Mouse (Mus musculus) 3134 (cell line): ENCODE data around the gene Olfr1218.
"Not testable (repeated sequence)": the region's sequence is repeated elsewhere in the genome, so short reads cannot be mapped to it uniquely, and the experiment has no call there.

Experiments used
- DNase-seq: peaks from one replicate; pipeline ENCODE4 v3.0.0-alpha.2; 2011; ENCODE audit warnings: low spot score; ENCODE audit not compliant: insufficient read length; ENCODE audit errors: extremely low read depth

The Olfr1218 gene

GRCm38 (mm10) chr2:89061087-89061486, at the start of gene Olfr1218:
Gene Olfr1218, minus strand, starts transcription at chr2:89061187.
- no peak for DNase-seq

DNA sequence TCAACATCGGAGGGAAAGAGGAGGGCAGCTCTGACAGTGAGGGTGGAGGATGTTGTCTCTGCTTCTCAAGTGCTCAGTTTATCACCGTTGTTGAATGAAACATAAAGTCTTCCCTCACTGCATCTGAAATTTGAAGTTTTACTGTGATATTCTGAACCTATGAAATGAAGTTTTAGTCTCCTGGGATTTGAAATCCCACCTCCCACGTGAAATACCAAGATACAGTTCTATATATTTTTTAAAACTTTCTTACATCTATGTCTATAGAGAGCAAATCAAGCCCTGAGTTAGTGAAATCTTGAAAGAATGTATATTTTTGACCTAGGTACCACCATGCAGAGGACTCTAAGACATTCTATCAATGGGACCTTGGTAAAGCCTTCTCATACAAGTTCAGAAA, 45.7 kb upstream of the Olfr1218 start, which contains the start of gene Olfr1220:
TSS of gene Olfr1220 (minus strand) at position 101 of the 400 bp plus-strand sequence.
- no peak for DNase-seq

GRCm38 (mm10) chr2:89105651-89106050, 44.7 kb upstream of the Olfr1218 start:
- DNase-seq = no peak

DNA sequence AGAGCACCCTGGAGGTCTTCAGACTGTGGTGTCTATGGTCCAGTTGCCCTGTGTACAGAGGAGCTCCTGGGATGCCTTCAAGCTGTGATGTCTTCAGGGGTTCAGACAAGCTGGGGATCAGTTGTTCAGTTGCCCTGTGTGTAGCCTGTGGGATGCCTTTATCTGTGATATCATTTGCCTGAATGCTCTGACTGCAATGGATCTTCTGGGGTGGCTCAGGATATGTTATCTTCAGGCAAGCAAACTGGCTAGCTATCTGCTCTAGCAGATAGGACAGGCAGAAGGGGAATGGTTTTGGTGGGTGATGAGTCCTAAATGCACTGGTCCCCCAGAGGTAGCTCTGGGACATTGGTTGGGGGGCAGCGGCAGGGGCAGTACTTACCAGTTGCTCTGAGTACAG, 32.9 kb upstream of the Olfr1218 start:
- DNase-seq = no peak

- DNase-seq = no peak
These were observed 22.4 kb upstream of the Olfr1218 start, which contains the start of gene Olfr1219 for GRCm38 (mm10) chr2:89083413-89083812. Gene Olfr1219, minus strand, starts transcription at chr2:89083513.

DNA sequence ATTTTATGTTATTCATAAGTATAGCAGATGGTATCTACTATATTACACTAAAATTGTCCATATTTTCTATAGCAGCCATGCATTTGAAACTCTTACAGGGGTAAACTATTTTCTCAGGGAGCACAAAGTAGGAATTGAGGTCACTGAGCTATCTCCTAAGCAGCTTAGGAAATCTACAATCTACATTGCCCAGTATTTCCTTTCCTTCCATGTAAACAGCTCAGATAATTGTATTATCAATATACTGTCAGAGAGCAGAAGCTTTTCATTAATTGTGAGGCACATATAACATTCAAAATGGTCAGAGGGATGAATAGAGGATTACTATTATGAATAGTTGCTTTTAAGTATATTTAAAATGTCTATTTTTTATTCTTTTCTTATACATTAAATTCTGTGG, 20.5 kb upstream of the Olfr1218 start:
- no peak for DNase-seq

DNA sequence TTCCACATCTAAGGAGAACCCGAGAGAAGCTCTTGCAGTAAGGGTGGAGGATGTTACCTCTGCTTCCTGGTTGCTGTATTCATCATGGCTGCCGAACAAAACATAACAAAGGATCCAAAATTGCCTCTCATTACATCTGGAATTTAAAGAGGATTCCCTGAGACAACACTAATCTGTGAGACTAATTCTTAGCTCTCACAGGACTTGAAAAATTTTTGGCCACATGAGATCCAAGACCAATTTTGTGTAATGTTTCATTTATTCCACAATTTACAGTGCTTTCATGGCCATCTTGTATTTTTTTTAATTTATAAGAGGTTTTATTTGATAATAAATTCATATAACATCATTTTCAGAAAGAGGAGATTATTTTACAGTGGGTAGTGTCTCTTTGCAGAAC, 29.0 kb downstream of the Olfr1218 start, which contains the start of gene Olfr1217:
TSS of gene Olfr1217 (minus strand) at position 101 of the 400 bp plus-strand sequence.
- DNase-seq = no peak

DNA sequence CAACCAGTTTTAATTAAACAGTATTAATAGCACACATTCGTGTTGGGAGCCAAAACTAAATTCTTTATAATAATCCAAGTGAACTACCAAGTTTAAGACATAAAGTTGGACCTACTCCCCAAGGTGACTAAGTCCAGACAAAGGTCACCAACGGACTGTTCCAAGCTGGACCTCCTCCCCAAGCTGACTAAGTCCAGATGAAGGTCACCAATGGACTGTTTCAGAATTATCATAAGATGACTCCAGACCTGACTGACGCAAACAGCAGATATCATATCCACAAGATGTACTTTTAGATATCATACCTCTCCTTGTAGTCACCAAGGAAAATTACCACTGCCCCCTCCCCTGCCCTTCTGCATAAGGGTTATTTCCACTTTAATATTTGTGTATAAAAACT, 39.6 kb downstream of the Olfr1218 start:
- not testable (repeated sequence) for DNase-seq

GRCm38 (mm10) chr2:89018240-89018639, 42.7 kb downstream of the Olfr1218 start, which contains the start of gene Olfr1216:
Gene Olfr1216, minus strand, starts transcription at chr2:89018340.
- no peak for DNase-seq

GRCm38 (mm10) chr2:89006873-89007272, 54.1 kb downstream of the Olfr1218 start, which contains the start of gene Olfr1215:
Gene Olfr1215, minus strand, starts transcription at chr2:89006973.
- no peak for DNase-seq
